Mouse (Mus musculus) urinary bladder, adult 18-20 months (tissue): Measurements from ENCODE around the gene Gm2974.
"Not testable (repeated sequence)": the region's sequence is repeated elsewhere in the genome, so short reads cannot be mapped to it uniquely, and the experiment has no call there.

ENCODE experiments used
- DNase-seq, 2 experiments: peaks; one replicate each; pipeline ENCODE4 v3.0.0; 2022; ENCODE audit warnings: low spot score in 2 of 2, mixed read lengths in 2 of 2

Gm2974 gene

GRCm38 (mm10) chr14:4182491-4183210, at the start of gene Gm2974:
Gm2974 (plus strand) TSS chr14:4182576.
- DNase-seq, result peak; percentile 0 to 2

GRCm38 (mm10) chr14:4141646-4142045, 40.7 kb upstream of the Gm2974 start:
- DNase-seq, result not testable (repeated sequence)

DNA sequence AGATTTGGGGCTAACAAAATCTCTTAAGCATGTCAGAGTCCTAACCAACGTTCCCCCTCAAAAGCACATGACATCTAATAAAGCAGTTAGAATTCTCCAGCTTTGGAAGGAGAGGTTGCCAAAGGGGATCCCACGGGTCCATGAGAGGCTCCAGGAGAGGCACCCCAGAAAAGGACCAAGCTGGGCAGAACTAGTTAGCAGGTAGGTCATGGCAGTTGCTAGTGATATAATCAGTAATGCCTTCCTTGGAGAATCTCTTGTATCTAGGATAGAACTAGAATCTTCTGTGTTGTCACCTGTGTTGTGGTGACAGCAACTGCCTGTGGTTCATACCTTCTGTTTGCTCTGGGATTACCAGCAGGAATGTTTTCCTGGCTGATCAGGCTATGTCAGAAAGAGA, 17.6 kb upstream of the Gm2974 start, which contains the start of gene Gm3127:
Gene Gm3127 (plus strand): TSS at position 301 of the 400 bp plus-strand sequence.
- not testable (repeated sequence) for DNase-seq

DNA sequence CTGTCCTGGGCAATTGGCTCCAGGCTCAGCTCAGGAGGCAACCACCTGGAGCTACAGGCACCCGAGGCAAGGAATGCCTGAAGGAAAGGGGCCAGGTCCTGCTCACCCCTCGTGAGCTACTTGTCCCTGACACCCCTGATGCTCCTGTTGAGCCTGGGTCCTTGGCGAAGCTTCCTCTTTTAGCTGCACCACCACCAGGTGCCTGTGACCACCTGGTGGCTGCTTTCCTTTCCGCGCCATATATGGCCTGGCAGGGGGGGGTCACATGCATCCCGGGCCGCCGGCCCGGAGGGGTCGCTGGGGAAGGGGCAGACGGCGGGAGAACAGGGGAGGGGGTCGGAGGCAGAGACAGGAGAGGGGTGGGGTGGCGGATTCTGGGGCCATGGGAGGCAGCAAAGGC, 346 bp upstream of the Gm2974 start:
- DNase-seq, result not testable (repeated sequence)

- not testable (repeated sequence) for DNase-seq
Observed at GRCm38 (mm10) chr14:4183375-4183774, 999 bp downstream of the Gm2974 start.

DNA sequence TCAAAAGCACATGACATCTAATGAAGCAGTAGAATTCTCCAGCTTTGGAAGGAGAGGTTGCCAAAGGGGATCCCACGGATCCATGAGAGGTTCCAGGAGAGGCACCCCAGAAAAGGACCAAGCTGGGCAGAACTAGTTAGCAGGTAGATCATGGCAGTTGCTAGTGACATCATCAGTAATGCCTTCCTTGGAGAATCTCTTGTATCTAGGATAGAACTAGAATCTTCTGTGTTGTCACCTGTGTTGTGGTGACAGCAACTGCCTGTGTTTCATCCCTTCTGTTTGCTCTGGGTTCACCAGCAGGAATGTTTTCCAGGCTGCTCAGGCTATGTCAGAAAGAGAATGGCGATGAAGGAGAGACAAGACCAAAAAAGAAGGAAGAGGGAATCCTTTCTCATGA, 67.0 kb downstream of the Gm2974 start, which contains the start of gene Gm3138:
Gene Gm3138 (plus strand): TSS at position 301 of the 400 bp plus-strand sequence.
- not testable (repeated sequence) for DNase-seq
